Mouse (Mus musculus): Measurements from ENCODE around the gene Rasal2.

Gene Rasal2

GRCm38 (mm10) chr1:157439101-157439500 lies 26.7 kb upstream of the Rasal2 start:
- no peak for DNase-seq

- DNase-seq = no peak
Observed at GRCm38 (mm10) chr1:157438290-157438689, 25.9 kb upstream of the Rasal2 start.

GRCm38 (mm10) chr1:157435926-157436325 lies 23.5 kb upstream of the Rasal2 start:
- DNase-seq = no peak

- no peak for DNase-seq
Observed at GRCm38 (mm10) chr1:157434404-157434803, 22.0 kb upstream of the Rasal2 start.

- DNase-seq = peak in 1 of 2 experiments; percentile 41
Observed at GRCm38 (mm10) chr1:157433316-157433715, 20.9 kb upstream of the Rasal2 start.

- DNase-seq = no peak
Observed at GRCm38 (mm10) chr1:157428366-157428765, 16.0 kb upstream of the Rasal2 start.

- DNase-seq = no peak
Observed at GRCm38 (mm10) chr1:157427604-157428003, 15.2 kb upstream of the Rasal2 start.

- no peak for DNase-seq
Observed at GRCm38 (mm10) chr1:157426933-157427332, 14.5 kb upstream of the Rasal2 start.

- DNase-seq = no peak
Observed at GRCm38 (mm10) chr1:157425741-157426427, 13.5 kb upstream of the Rasal2 start.

GRCm38 (mm10) chr1:157417861-157418260 lies 5.5 kb upstream of the Rasal2 start:
- DNase-seq = no peak

GRCm38 (mm10) chr1:157417414-157417813 lies 5.0 kb upstream of the Rasal2 start:
- DNase-seq = no peak

- no peak for DNase-seq
Observed at GRCm38 (mm10) chr1:157416628-157417027, 4.2 kb upstream of the Rasal2 start.

GRCm38 (mm10) chr1:157415771-157416170 lies 3.4 kb upstream of the Rasal2 start:
- no peak for DNase-seq

- DNase-seq = peak; percentile 77 to 79
Observed at GRCm38 (mm10) chr1:157411711-157412380, 549 bp downstream of the Rasal2 start.

GRCm38 (mm10) chr1:157411341-157411710 lies 1.1 kb downstream of the Rasal2 start:
- DNase-seq = no peak

GRCm38 (mm10) chr1:157410937-157411336 lies 1.5 kb downstream of the Rasal2 start:
- DNase-seq = no peak

GRCm38 (mm10) chr1:157409648-157410047 lies 2.7 kb downstream of the Rasal2 start:
- DNase-seq = no peak

GRCm38 (mm10) chr1:157388027-157388426 lies 24.4 kb downstream of the Rasal2 start:
- no peak for DNase-seq

GRCm38 (mm10) chr1:157380694-157381093 lies 31.7 kb downstream of the Rasal2 start:
- no peak for DNase-seq

- DNase-seq = no peak
Observed at GRCm38 (mm10) chr1:157370397-157370796, 42.0 kb downstream of the Rasal2 start.

GRCm38 (mm10) chr1:157368316-157368715 lies 44.1 kb downstream of the Rasal2 start:
- no peak for DNase-seq

- no peak for DNase-seq
Observed at GRCm38 (mm10) chr1:157346661-157347060, 65.7 kb downstream of the Rasal2 start.

GRCm38 (mm10) chr1:157343519-157343918 lies 68.9 kb downstream of the Rasal2 start:
- peak in 1 of 2 experiments; percentile 22 for DNase-seq

- DNase-seq = no peak
Observed at GRCm38 (mm10) chr1:157334834-157335233, 77.6 kb downstream of the Rasal2 start.

- no peak for DNase-seq
Observed at GRCm38 (mm10) chr1:157328068-157328467, 84.3 kb downstream of the Rasal2 start.

Measured in cerebellum, postnatal 14 days (tissue).